ENCODE assay signal across 13 mouse cellular contexts in genomic region chr11:99993620-99994383, GRCm38 (mm10). TPM values are rescaled to one million over a fixed set of nuclear protein-coding genes. Genes with fewer than 3 reads are reported as not detected.
A peak's percentile ranks its signal among the peaks of the same experiment; 100 is the strongest.
DNase-seq lines count a peak whose midpoint lies in the region; ATAC-seq and TF ChIP-seq lines count a peak whose summit lies in the region.
"Had no signal": no experiment of that assay in that cellular context is flagged by ENCODE, and none has a peak within 500 bp of the region (broad histone marks: within the 10 kb centered on the region; RNA-seq: fewer than 3 reads in every experiment).

TSS of gene Krtap17-1 (minus strand) at chr11:99993994.

- no peak within 1 kb of the TSS for H3K9ac ChIP-seq in heart, embryonic 12.5 days
- H3K9ac ChIP-seq in forebrain, postnatal 0 days = no peak within 1 kb of the TSS
- H3K9ac ChIP-seq in lung, postnatal 0 days (replicated peaks; ENCODE audit: low read depth) = no peak within 1 kb of the TSS
- H3K9ac ChIP-seq: embryonic facial prominence, embryonic 13.5 days; heart, embryonic 13.5 days had no signal

- ATAC-seq in heart, embryonic 12.5 days (ENCODE audit: insufficient number of reproducible peaks, low FRiP score) = no peak
- no peak for ATAC-seq in forebrain, postnatal 0 days
- peak; percentile 58 for ATAC-seq in lung, postnatal 0 days

- WGBS in heart, embryonic 12.5 days = 22% methylated on average over 26 of the region's 26 CpGs
- WGBS in forebrain, postnatal 0 days = 26% methylated on average over 26 of the region's 26 CpGs
- 12% methylated on average over 23 of the region's 26 CpGs for WGBS in lung, postnatal 0 days

- H3K36me3 ChIP-seq in heart, embryonic 12.5 days = no peaks in the 10 kb centered on the region
- no peaks in the 10 kb centered on the region for H3K36me3 ChIP-seq in forebrain, postnatal 0 days (ENCODE audit: insufficient read depth)
- H3K36me3 ChIP-seq in lung, postnatal 0 days (ENCODE audit: insufficient read depth, low read length) = no peaks in the 10 kb centered on the region
- H3K36me3 ChIP-seq: embryonic facial prominence, embryonic 13.5 days; heart, embryonic 13.5 days had no signal

- TF ChIP-seq CTCF in forebrain, postnatal 0 days (IDR thresholded peaks at IDR 0.05; ENCODE audit: low read depth) = no peak
- no peak; the same call in 1 of the 2 replicates for TF ChIP-seq CTCF in lung, postnatal 0 days (IDR thresholded peaks at IDR 0.05)

- H3K4me2 ChIP-seq in heart, embryonic 12.5 days = peak within 1 kb of the TSS; percentile 33; the same call in 1 of the 2 replicates
- peak within 1 kb of the TSS; percentile 27 for H3K4me2 ChIP-seq in forebrain, postnatal 0 days (ENCODE audit: low read depth)
- no peak within 1 kb of the TSS for H3K4me2 ChIP-seq in lung, postnatal 0 days (replicated peaks; ENCODE audit: low read depth, low read length)
- H3K4me2 ChIP-seq: embryonic facial prominence, embryonic 13.5 days; heart, embryonic 13.5 days had no signal

- 0 out of 2 replicates have a peak, but pooled peaks cover 3% of the 10 kb centered on the region for H3K4me1 ChIP-seq in heart, embryonic 12.5 days (replicated peaks)
- no peaks in the 10 kb centered on the region for H3K4me1 ChIP-seq in forebrain, postnatal 0 days (ENCODE audit: insufficient read depth)
- no peaks in the 10 kb centered on the region for H3K4me1 ChIP-seq in lung, postnatal 0 days (ENCODE audit: insufficient read depth, low read depth, low read length)
- H3K4me1 ChIP-seq: embryonic facial prominence, embryonic 13.5 days; heart, embryonic 13.5 days had no signal

- H3K27me3 ChIP-seq in heart, embryonic 12.5 days (replicated peaks) = peaks cover 36% of the 10 kb centered on the region
- H3K27me3 ChIP-seq in forebrain, postnatal 0 days (ENCODE audit: insufficient read depth, low read length) = peaks cover 8% of the 10 kb centered on the region; the same call in 1 of the 2 replicates
- no peaks in the 10 kb centered on the region for H3K27me3 ChIP-seq in lung, postnatal 0 days (replicated peaks; ENCODE audit: insufficient read depth, low read length)

- TF ChIP-seq EP300 in lung, postnatal 0 days (IDR thresholded peaks at IDR 0.05) = no peak

- no peak within 1 kb of the TSS for H3K27ac ChIP-seq in heart, embryonic 12.5 days (ENCODE audit: poor library complexity, severe bottlenecking)
- no peak within 1 kb of the TSS for H3K27ac ChIP-seq in forebrain, postnatal 0 days (ENCODE audit: low read depth, low read length)
- no peak within 1 kb of the TSS for H3K27ac ChIP-seq in lung, postnatal 0 days (ENCODE audit: low read length)
- H3K27ac ChIP-seq: embryonic facial prominence, embryonic 13.5 days; heart, embryonic 13.5 days had no signal

- no peak within 1 kb of the TSS for H3K4me3 ChIP-seq in heart, embryonic 12.5 days
- 0 out of 2 replicates have a peak within 1 kb of the TSS, but pooled peaks have one; percentile 3 for H3K4me3 ChIP-seq in forebrain, postnatal 0 days (ENCODE audit: low read depth, low read length)
- H3K4me3 ChIP-seq in lung, postnatal 0 days (ENCODE audit: low read depth, low read length) = no peak within 1 kb of the TSS
- H3K4me3 ChIP-seq: embryonic facial prominence, embryonic 13.5 days; heart, embryonic 13.5 days; myocyte had no signal

- no peak for DNase-seq in heart, adult 18-20 months
- peak; percentile 17 for DNase-seq in ZHBTc4 (ENCODE audit: low read depth, low spot score)
- DNase-seq in forebrain, postnatal 0 days = no peak
- DNase-seq in lung, postnatal 0 days (ENCODE audit: low spot score) = no peak
- DNase-seq in thymus, postnatal 0 days (ENCODE audit: low spot score) = no peak
- no peak for DNase-seq in layer of hippocampus, adult 9-11 months
- no peak for DNase-seq in ovary, postnatal 10 days (ENCODE audit: low spot score)
- DNase-seq: adrenal gland, postnatal 10 days had no signal

- H3K9me3 ChIP-seq in heart, embryonic 12.5 days (replicated peaks) = no peaks in the 10 kb centered on the region
- H3K9me3 ChIP-seq in forebrain, postnatal 0 days (ENCODE audit: low read length) = no peaks in the 10 kb centered on the region
- no peaks in the 10 kb centered on the region for H3K9me3 ChIP-seq in lung, postnatal 0 days (ENCODE audit: low read length)
- H3K9me3 ChIP-seq: embryonic facial prominence, embryonic 13.5 days; heart, embryonic 13.5 days had no signal

RNA-seq across cellular contexts. Expression of gene Krtap17-1, which starts in this region (rescaled TPM):
- not detected in 2 replicates for polyA plus RNA-seq in heart, embryonic 12.5 days (2016; fragmentation: Nextera tagmentation; extraction: Ambion mirVana)
- total RNA-seq in heart, adult 18-20 months (2021) = not detected
- total RNA-seq in forebrain, postnatal 0 days (2014; rRNA removed) = not detected in 2 replicates
- 0.26 and 0.98 TPM in 2 replicates for polyA plus RNA-seq in forebrain, postnatal 0 days (2015; fragmentation: Nextera tagmentation; extraction: Ambion mirVana)
- 8.4 and 11.5 TPM in 2 replicates for polyA plus RNA-seq in lung, postnatal 0 days (2015; fragmentation: Nextera tagmentation; extraction: Ambion mirVana)
- polyA plus RNA-seq in thymus, postnatal 0 days (2015; fragmentation: Nextera tagmentation; extraction: Ambion mirVana) = 0.23 TPM in 1 of 2 replicates, not detected in the other
- total RNA-seq: adrenal gland, postnatal 10 days; left cerebral cortex, postnatal 10 days had no signal
- polyA plus RNA-seq: heart, embryonic 13.5 days; myocyte had no signal
